Mouse (Mus musculus) spleen, postnatal 4 days (tissue): Measurements from ENCODE around the gene Srgap3.
"Not testable (repeated sequence)": the region's sequence is repeated elsewhere in the genome, so short reads cannot be mapped to it uniquely, and the experiment has no call there.

Experiments
- DNase-seq, 2 experiments: peaks; one replicate each; pipeline ENCODE4 v3.0.0; 2022; ENCODE audit warnings: low spot score in 2 of 2

Gene Srgap3

GRCm38 (mm10) chr6:112752007-112752406 is 195.1 kb downstream of the Srgap3 start:
- DNase-seq: no peak

GRCm38 (mm10) chr6:112742297-112742696 is 204.8 kb downstream of the Srgap3 start:
- no peak for DNase-seq

DNA sequence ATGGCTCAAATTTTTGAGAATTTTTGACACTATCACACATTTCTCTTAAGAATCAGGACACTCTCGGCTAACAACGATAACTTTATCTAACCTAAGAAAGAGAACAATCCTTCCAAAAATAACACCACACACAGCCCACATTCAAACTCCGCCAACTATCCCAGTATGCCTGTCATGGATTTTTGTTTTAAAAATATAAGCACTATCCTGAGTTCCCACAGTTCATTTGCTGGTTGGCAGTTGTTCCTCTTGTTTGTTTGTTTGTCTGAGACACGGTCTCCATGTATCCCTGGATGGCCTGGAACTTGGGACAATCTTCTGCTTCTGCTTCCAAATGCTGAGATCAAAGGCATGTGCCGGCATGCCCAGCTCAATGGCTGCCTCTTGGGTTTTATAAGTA is 205.3 kb downstream of the Srgap3 start:
- no peak for DNase-seq

GRCm38 (mm10) chr6:112739635-112740034 is 207.4 kb downstream of the Srgap3 start:
- DNase-seq: no peak

GRCm38 (mm10) chr6:112738924-112739323 is 208.1 kb downstream of the Srgap3 start:
- DNase-seq: no peak

GRCm38 (mm10) chr6:112736471-112736870 is 210.6 kb downstream of the Srgap3 start:
- DNase-seq: no peak

- DNase-seq: no peak
Observed at GRCm38 (mm10) chr6:112735054-112735453, 212.0 kb downstream of the Srgap3 start.

- no peak for DNase-seq
Observed at GRCm38 (mm10) chr6:112733942-112734341, 213.1 kb downstream of the Srgap3 start.

DNA sequence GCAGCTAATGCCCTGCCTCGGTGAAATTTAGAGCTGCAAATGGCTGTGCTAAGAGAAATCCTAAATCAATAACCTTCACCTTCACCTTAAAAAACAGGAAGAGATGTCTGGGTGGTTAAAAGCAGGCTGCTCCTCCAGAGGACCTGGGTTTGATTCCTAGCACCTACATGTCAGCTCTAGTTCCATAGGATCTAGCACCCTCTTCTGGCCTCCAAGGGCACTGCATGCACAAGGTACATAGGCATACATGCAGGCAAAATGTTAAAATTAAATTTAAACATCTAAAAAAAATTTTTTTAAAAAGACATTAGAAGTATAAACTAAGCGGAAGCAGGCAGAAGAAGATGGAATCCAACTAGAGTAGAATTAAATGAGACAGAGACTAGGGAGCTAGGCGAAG is 214.6 kb downstream of the Srgap3 start:
- DNase-seq: no peak

GRCm38 (mm10) chr6:112731386-112731785 is 215.7 kb downstream of the Srgap3 start:
- no peak for DNase-seq

- no peak for DNase-seq
Observed at GRCm38 (mm10) chr6:112728760-112729422, 218.2 kb downstream of the Srgap3 start.

DNA sequence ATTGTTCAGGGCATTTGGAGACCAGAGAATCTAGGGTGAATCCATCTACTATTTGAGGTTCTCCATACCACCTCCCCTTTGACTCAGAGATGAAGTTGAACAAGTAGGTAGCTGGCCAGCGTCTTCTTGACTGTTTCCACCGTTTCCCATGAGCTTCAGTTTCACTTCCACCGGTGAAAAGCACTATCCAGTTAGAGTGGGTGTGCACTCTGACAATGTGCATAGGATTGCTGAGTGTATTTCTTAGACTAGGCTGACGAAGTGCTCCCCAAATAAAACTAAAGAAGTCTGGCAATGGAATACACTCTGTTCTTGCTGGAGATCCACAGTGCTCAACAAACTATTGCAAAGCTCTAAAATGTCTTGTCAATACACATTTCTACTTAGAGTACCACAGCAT is 221.6 kb downstream of the Srgap3 start:
- DNase-seq: no peak

GRCm38 (mm10) chr6:112720409-112721080 is 226.5 kb downstream of the Srgap3 start:
- DNase-seq: no peak

- no peak for DNase-seq
Observed at GRCm38 (mm10) chr6:112719983-112720382, 227.1 kb downstream of the Srgap3 start.

DNA sequence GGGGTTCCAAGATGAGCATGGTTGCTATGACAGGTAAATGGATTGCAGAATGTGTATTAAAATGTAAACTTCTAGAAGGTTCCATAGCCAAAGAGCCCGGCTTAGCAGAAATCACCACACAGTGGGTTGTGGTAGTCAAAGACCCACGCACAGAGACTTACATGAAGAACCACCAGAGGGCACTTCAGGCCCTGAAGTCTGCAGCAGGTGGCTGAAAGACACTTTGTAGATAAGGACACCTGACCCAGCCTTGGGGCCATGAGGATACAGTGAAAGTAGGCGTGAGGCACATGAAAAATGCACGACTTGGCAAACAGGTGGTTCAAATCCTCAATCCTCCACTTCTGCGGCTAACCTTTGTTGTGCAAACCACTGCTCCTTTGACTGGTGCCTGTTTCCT is 229.9 kb downstream of the Srgap3 start:
- DNase-seq: no peak

- DNase-seq: no peak
Observed at GRCm38 (mm10) chr6:112713951-112714350, 233.1 kb downstream of the Srgap3 start.

DNA sequence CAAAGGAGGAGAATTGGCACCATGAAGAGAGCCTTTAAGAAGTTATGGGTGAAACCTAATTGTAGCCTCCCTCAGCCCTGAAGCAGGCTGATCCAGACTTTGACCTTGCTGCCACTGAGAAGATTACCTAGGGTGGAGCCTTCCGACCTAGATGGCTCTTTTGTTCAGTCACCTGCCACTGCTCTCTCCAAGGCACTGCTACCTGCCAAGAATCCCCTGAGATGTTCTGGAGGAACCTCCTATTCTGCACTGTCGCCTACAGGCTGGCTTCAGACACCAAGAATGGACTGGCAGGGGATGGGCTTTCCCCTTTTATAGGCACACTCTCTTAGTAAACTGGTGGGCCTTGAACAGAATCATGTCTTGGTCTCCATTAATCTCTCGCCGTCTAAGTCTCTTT is 244.8 kb downstream of the Srgap3 start:
- DNase-seq: not testable (repeated sequence)

- DNase-seq: peak; percentile 30 to 72
Observed at GRCm38 (mm10) chr6:112700392-112700791, 246.7 kb downstream of the Srgap3 start.

DNA sequence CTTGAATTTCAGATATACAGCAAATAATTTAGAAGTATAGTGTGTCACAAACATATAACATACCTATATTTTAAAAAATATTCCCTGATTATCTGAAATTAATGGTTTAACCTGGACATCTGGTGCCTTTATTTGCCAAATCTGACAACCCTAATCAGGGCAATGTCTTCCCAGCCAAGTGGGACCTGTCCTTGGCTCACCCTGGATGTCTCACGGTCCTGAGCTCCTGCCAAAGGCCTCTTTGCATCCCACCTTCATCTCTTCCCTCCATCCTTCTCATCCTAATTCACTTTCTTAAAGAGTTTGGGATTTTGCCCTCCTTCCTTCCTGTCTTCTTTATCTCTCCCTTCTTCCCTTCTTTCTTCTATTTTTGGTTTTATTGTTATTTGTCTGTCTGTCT is 248.0 kb downstream of the Srgap3 start:
- no peak for DNase-seq

- peak; percentile 81 to 92 for DNase-seq
Observed at GRCm38 (mm10) chr6:112696056-112696950, 250.8 kb downstream of the Srgap3 start, which contains the start of gene Rad18. TSS of gene Rad18 (minus strand) at chr6:112696686.

DNA sequence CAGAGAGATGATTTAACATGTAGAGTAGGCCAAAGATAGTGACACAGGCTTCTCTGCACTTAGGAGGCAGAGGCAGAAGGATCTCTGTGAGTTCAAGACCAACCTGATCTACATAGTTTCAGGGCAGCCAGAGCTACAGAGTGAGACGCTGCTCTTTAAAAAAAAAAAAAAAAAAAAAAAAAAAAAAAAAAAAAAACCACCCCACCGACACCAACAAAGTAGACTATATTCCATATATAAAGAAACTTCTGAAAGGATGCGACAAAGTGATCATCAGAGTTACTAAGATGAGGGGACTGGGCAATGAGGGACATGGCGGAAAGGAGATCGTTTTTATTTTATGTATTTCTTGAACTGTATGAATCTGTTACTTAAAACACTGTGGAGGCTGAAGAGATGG is 252.6 kb downstream of the Srgap3 start:
- DNase-seq: no peak

DNA sequence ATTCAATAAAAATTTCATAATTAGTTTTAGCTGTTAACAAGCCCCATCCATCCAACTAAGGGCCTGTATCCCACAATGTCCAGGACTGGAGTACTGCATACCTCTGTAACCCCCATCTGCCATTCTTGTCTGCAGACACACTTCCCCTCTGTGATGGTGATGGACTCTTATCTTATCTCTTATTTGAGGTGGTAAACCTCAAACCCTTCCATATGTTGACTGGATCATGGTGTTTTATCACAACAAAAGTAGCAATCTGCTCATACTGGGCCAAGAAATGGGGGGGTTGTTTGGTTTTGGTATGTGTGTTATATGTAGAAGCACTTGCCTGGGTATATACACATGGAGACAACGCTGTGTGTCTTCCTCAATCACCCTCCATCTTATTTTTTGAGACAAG is 255.5 kb downstream of the Srgap3 start:
- no peak for DNase-seq
